Mouse (Mus musculus): Measurements from ENCODE around the gene Pithd1.

DNA sequence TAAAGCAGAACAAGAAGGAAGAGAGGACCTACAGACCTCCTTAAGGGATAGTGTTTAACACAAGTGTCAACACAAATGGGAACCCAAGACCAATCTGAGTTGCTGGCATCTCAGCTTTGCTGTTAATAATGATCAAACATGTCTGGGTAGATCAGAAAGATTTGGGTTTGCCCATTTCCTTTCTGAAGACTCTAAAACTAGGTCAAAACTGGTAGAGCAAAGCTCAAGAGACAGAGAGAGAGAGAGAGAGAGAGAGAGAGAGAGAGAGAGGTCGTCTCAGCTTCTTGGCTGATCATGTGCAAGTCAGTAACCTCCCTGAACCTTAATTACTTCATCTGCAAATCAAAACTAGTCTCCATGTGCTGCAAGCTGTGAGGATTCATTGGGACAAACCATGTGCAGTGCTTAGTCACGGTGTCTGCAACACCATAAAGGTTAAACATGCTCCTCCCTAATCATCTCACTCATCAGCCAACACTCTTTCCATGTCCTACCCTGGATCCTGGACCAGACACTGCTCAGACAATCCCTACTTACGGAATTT is 29.1 kb upstream of the Pithd1 start:
- TF ChIP-seq CTCF (IDR thresholded peaks at IDR 0.05; ENCODE audit: control insufficient read depth, insufficient read depth, insufficient replicate concordance, low read depth, low read length) (no peak), POLR2A (IDR thresholded peaks at IDR 0.05; ENCODE audit: control insufficient read depth, low read depth, low read length) (no peak)
